Mouse (Mus musculus): Measurements from ENCODE around the gene Scarb1. TPM values are rescaled to one million over a fixed set of nuclear protein-coding genes. Genes with fewer than 3 reads are reported as not detected.
A peak's percentile ranks its signal among the peaks of the same experiment; 100 is the strongest.

The Scarb1 gene
- polyA plus RNA-seq, 1 experiment from 2014 or later, result 58.0 TPM

DNA sequence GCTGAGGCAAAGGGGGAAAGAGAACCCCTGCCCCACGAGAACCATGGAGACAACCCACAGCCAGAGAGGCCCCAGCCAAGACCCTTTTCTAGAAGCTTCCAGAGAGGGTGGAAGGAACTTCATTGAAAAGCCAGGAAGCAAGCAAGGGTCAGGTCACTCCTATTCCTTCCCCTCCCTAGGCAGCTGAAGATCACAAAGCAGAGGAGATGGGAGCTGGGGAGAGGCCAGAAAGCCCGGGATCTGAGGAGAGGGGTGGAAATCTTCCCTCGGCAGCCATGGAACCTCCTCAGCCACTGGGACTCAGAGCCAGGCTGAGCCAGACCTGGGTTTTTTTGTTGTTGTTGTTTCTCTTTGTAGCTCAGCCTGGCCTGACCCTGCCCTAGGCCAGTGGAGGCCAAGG, 9.8 kb downstream of the Scarb1 start:
- Histone ChIP-seq H3K9ac (no peak overlapping the region), H3K27me3 (ENCODE audit: insufficient read depth, low read length) (no peaks in the 10 kb centered on the region), H3K27ac (ENCODE audit: low read depth) (no peak overlapping the region), H3K9me3 (ENCODE audit: low read depth, low read length) (no peaks in the 10 kb centered on the region), H3K4me1 (ENCODE audit: insufficient read depth) (no peaks in the 10 kb centered on the region), H3K4me2 (no peak overlapping the region), H3K4me3 (ENCODE audit: low read depth, low read length) (no peak overlapping the region), H3K36me3 (ENCODE audit: insufficient read depth) (no peaks in the 10 kb centered on the region)
- 48% methylated on average over 3 of the region's 3 CpGs for WGBS
- DNase-seq (no peak), ATAC-seq (ENCODE audit: insufficient read depth) (no peak)
- no peak for TF ChIP-seq CTCF (IDR thresholded peaks at IDR 0.05; ENCODE audit: low read depth)

- ATAC-seq (ENCODE audit: insufficient read depth), result no peak
- H3K9ac ChIP-seq, result no peak overlapping the region
- H3K4me3 ChIP-seq (ENCODE audit: low read depth, low read length), result no peak overlapping the region
- H3K36me3 ChIP-seq (ENCODE audit: insufficient read depth), result no peaks in the 10 kb centered on the region
- H3K27ac ChIP-seq (ENCODE audit: low read depth), result no peak overlapping the region
- no peak overlapping the region for H3K4me2 ChIP-seq
- no peaks in the 10 kb centered on the region for H3K4me1 ChIP-seq (ENCODE audit: insufficient read depth)
- no peak for DNase-seq
- no peak for TF ChIP-seq CTCF (IDR thresholded peaks at IDR 0.05; ENCODE audit: low read depth)
- WGBS, result 44% methylated on average over 8 of the region's 8 CpGs
- no peaks in the 10 kb centered on the region for H3K27me3 ChIP-seq (ENCODE audit: insufficient read depth, low read length)
- H3K9me3 ChIP-seq (ENCODE audit: low read depth, low read length), result no peaks in the 10 kb centered on the region
These were observed 10.2 kb downstream of the Scarb1 start for GRCm38 (mm10) chr5:125330656-125331055.

DNA sequence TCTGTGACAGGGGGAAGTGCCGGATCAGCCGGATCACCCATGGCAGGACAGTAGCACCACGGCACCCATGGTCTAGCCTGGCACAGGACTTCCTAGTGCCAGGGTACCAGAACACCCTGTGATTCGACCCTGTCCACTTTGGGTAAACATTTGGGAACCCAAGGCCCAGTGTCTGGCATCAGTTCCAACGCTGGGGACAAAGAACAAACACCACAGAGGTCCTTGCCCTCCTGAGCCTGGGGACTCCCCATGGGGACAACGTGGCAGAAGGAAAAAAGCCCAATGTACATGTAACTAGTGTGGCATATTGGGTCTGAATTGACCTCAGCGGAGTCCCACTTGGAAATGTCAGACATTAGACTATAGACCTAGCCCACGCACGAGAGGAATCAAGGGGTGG, 10.7 kb downstream of the Scarb1 start:
- ATAC-seq (ENCODE audit: insufficient read depth) (no peak), DNase-seq (no peak)
- Histone ChIP-seq H3K4me3 (ENCODE audit: low read depth, low read length) (no peak overlapping the region), H3K36me3 (ENCODE audit: insufficient read depth) (no peaks in the 10 kb centered on the region), H3K4me2 (no peak overlapping the region), H3K9me3 (ENCODE audit: low read depth, low read length) (no peaks in the 10 kb centered on the region), H3K27ac (ENCODE audit: low read depth) (no peak overlapping the region), H3K4me1 (ENCODE audit: insufficient read depth) (no peaks in the 10 kb centered on the region), H3K9ac (no peak overlapping the region), H3K27me3 (ENCODE audit: insufficient read depth, low read length) (no peaks in the 10 kb centered on the region)
- 73% methylated on average over 9 of the region's 9 CpGs for WGBS
- TF ChIP-seq CTCF (IDR thresholded peaks at IDR 0.05; ENCODE audit: low read depth), result no peak

- Histone ChIP-seq H3K4me2 (peak overlapping the region; percentile 55), H3K9me3 (ENCODE audit: low read depth, low read length) (no peaks in the 10 kb centered on the region), H3K4me1 (ENCODE audit: insufficient read depth) (no peaks in the 10 kb centered on the region), H3K4me3 (ENCODE audit: low read depth, low read length) (peak overlapping the region; percentile 19), H3K9ac (no peak overlapping the region), H3K27me3 (ENCODE audit: insufficient read depth, low read length) (no peaks in the 10 kb centered on the region), H3K36me3 (ENCODE audit: insufficient read depth) (no peaks in the 10 kb centered on the region), H3K27ac (ENCODE audit: low read depth) (no peak overlapping the region)
- ATAC-seq (ENCODE audit: insufficient read depth), result peak; percentile 54
- no peak for TF ChIP-seq CTCF (IDR thresholded peaks at IDR 0.05; ENCODE audit: low read depth)
- WGBS, result 63% methylated on average over 18 of the region's 18 CpGs
- peak; percentile 55 for DNase-seq
These were observed 13.1 kb downstream of the Scarb1 start for GRCm38 (mm10) chr5:125327596-125328385.

- Histone ChIP-seq H3K9me3 (ENCODE audit: low read depth, low read length) (no peaks in the 10 kb centered on the region), H3K36me3 (ENCODE audit: insufficient read depth) (no peaks in the 10 kb centered on the region), H3K4me1 (ENCODE audit: insufficient read depth) (no peaks in the 10 kb centered on the region), H3K9ac (no peak overlapping the region), H3K4me3 (ENCODE audit: low read depth, low read length) (no peak overlapping the region), H3K4me2 (no peak overlapping the region), H3K27me3 (ENCODE audit: insufficient read depth, low read length) (no peaks in the 10 kb centered on the region), H3K27ac (ENCODE audit: low read depth) (no peak overlapping the region)
- ATAC-seq (ENCODE audit: insufficient read depth) (no peak), DNase-seq (no peak)
- 50% methylated on average over 8 of the region's 8 CpGs for WGBS
- no peak for TF ChIP-seq CTCF (IDR thresholded peaks at IDR 0.05; ENCODE audit: low read depth)
These were observed 14.5 kb downstream of the Scarb1 start for GRCm38 (mm10) chr5:125326351-125326750.

GRCm38 (mm10) chr5:125325931-125326330, 15.0 kb downstream of the Scarb1 start:
- Histone ChIP-seq H3K4me3 (ENCODE audit: low read depth, low read length) (no peak overlapping the region), H3K9me3 (ENCODE audit: low read depth, low read length) (no peaks in the 10 kb centered on the region), H3K9ac (peak overlapping the region; percentile 13; the same call in 1 of the 2 replicates), H3K27ac (ENCODE audit: low read depth) (no peak overlapping the region), H3K4me1 (ENCODE audit: insufficient read depth) (no peaks in the 10 kb centered on the region), H3K27me3 (ENCODE audit: insufficient read depth, low read length) (no peaks in the 10 kb centered on the region), H3K4me2 (no peak overlapping the region), H3K36me3 (ENCODE audit: insufficient read depth) (no peaks in the 10 kb centered on the region)
- 51% methylated on average over 11 of the region's 11 CpGs for WGBS
- no peak for TF ChIP-seq CTCF (IDR thresholded peaks at IDR 0.05; ENCODE audit: low read depth)
- ATAC-seq (ENCODE audit: insufficient read depth), result no peak
- peak; percentile 35 for DNase-seq

DNA sequence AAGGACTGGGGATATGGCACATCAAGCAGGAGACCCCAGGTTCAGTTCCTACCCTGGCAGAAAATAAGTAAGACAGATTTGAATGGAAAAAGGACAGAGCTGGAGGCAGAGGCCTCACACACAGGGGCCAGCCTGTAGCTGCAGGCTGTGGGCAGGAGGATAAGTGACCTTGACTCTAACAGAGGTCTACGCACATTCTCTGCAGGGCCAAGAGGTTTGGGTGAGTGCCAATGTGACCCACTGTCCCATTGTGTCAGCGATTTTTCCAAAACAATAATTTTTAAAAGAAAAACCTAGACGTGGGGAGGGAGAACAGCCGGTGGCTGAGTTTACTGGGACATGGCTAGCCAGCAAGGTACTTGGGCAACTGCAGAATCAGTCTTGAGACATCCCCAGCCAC, 15.6 kb downstream of the Scarb1 start:
- DNase-seq, result no peak
- no peaks in the 10 kb centered on the region for H3K27me3 ChIP-seq (ENCODE audit: insufficient read depth, low read length)
- no peak overlapping the region for H3K4me3 ChIP-seq (ENCODE audit: low read depth, low read length)
- no peak overlapping the region for H3K4me2 ChIP-seq
- H3K4me1 ChIP-seq (ENCODE audit: insufficient read depth), result no peaks in the 10 kb centered on the region
- no peak for TF ChIP-seq CTCF (IDR thresholded peaks at IDR 0.05; ENCODE audit: low read depth)
- WGBS, result 67% methylated on average over 4 of the region's 4 CpGs
- H3K9me3 ChIP-seq (ENCODE audit: low read depth, low read length), result no peaks in the 10 kb centered on the region
- H3K27ac ChIP-seq (ENCODE audit: low read depth), result no peak overlapping the region
- H3K9ac ChIP-seq, result no peak overlapping the region
- H3K36me3 ChIP-seq (ENCODE audit: insufficient read depth), result no peaks in the 10 kb centered on the region
- no peak for ATAC-seq (ENCODE audit: insufficient read depth)

Measured in lung, embryonic 14.5 days (tissue).